Mouse (Mus musculus) heart, embryonic 11.5 days (tissue): ENCODE results near the gene Gm17190. TPM values are rescaled to one million over a fixed set of nuclear protein-coding genes. Genes with fewer than 3 reads are reported as not detected.
"Not testable (repeated sequence)": the region's sequence is repeated elsewhere in the genome, so short reads cannot be mapped to it uniquely, and the experiment has no call there.

Experiments
- ATAC-seq: fragments of 200-750 bp; cut with Nextera tagmentation; replicated peaks from 2 replicates; pipeline ENCODE4 v1.8.0; 2017; ENCODE audit warnings: moderate library complexity; ENCODE audit not compliant: insufficient number of reproducible peaks, low FRiP score, low TSS enrichment
- H3K27ac ChIP-seq: fragments of 300-500 bp; sonication (generic); 2 replicates; pipeline ENCODE4 v1.5.1; 2014; ENCODE audit warnings: mild to moderate bottlenecking, low read depth, low read length
- H3K27me3 ChIP-seq: fragments of 300-500 bp; sonication (generic); 2 replicates; pipeline ENCODE4 v1.6.1; 2014; ENCODE audit warnings: mild to moderate bottlenecking, low read length, mixed read lengths; ENCODE audit not compliant: control insufficient read depth, insufficient read depth
- H3K36me3 ChIP-seq: fragments of 300-500 bp; sonication (generic); 2 replicates; pipeline ENCODE4 v1.6.1; 2014; ENCODE audit warnings: mild to moderate bottlenecking, low read length, moderate library complexity, mixed read lengths; ENCODE audit not compliant: control insufficient read depth, insufficient read depth
- H3K4me1 ChIP-seq: fragments of 300-500 bp; sonication (generic); 2 replicates; pipeline ENCODE4 v1.6.1; 2014; ENCODE audit warnings: low read length; ENCODE audit not compliant: control insufficient read depth, insufficient read depth
- H3K4me2 ChIP-seq: fragments of 300-500 bp; sonication (generic); 2 replicates; pipeline ENCODE4 v1.6.1; 2014; ENCODE audit warnings: mild to moderate bottlenecking, moderate library complexity
- H3K4me3 ChIP-seq: fragments of 300-500 bp; sonication (generic); 2 replicates; pipeline ENCODE4 v1.5.1; 2014; ENCODE audit warnings: low read depth, low read length
- H3K9ac ChIP-seq: fragments of 300-500 bp; sonication (generic); 2 replicates; pipeline ENCODE4 v1.6.1; 2014; ENCODE audit warnings: mild to moderate bottlenecking, low read depth, low read length, moderate library complexity
- H3K9me3 ChIP-seq: fragments of 300-500 bp; sonication (generic); replicated peaks from 2 replicates; pipeline ENCODE4 v1.6.1; 2016; ENCODE audit warnings: low read length; ENCODE audit not compliant: control insufficient read depth
- WGBS: fragments of 180-500 bp; shearing (Covaris S2); extraction: QIAGEN DNeasy Blood & Tissue Kit; methylation state at CpG from one replicate; pipeline ENCODE4 v1.1.7; 2014; ENCODE audit not compliant: insufficient replicate concordance; 5-methylcytosine and 5-hydroxymethylcytosine counted together
- polyA plus RNA-seq: library from polyadenylated mRNA; unstranded; fragments of >200 nt; fragmentation: Nextera tagmentation; extraction: Ambion mirVana; gene quantifications from 2 replicates; pipeline ENCODE4 v1.2.1, GENCODE M21; 2014

The Gm17190 gene
- polyA plus RNA-seq = not detected in 2 replicates

DNA sequence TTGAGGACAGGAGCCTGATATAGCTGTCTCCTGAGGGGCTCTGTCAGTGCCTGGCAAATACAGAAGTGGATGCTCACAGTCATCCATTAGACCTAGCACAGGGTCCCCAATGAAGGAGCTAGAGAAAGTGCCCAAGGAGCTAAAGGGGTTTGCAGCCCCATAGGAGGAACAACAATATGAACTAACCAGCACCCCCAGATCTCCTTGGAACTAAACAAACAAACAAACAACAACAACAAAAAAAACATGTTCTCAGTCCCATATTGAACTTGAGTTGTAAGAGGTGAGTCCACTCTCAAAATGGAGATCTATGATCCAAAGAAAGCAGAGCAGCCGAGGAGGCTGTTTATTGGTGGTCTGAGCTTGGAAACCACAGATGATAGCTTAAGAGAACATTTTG, at the start of gene Gm17190:
TSS of gene Gm17190 (plus strand) at position 301 of the 400 bp plus-strand sequence.
- H3K4me3 ChIP-seq, H3K4me1 ChIP-seq, H3K36me3 ChIP-seq, H3K27me3 ChIP-seq, H3K9ac ChIP-seq, ATAC-seq, H3K9me3 ChIP-seq, H3K27ac ChIP-seq, H3K4me2 ChIP-seq: not testable (repeated sequence)
- 69% methylated on average over 1 of the region's 1 CpGs for WGBS

DNA sequence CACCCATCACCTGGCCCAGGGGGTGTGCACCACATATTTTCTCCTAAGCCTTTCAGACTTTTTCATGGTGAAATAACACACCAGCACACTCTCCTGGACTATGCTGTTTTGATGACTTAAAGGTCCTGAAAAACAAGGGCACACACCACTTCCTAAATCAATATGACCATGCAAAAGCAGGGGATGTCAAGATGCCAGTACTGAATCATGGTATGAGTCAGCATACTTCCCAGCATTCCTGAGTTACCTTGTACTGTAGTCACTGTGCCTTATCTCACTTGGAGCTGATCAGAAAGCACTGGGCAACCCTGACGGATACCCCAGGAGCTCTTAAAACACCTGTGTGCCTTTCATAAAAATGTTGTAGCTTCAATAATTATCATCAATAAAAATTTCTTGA, 42.3 kb upstream of the Gm17190 start:
- no peaks in the 10 kb centered on the region for H3K9me3 ChIP-seq
- H3K27ac ChIP-seq = no peak overlapping the region
- no peaks in the 10 kb centered on the region for H3K27me3 ChIP-seq
- no peak overlapping the region for H3K4me3 ChIP-seq
- 62% methylated on average over 1 of the region's 1 CpGs for whole genome bisulfite sequencing
- H3K4me2 ChIP-seq = no peak overlapping the region
- no peak for ATAC-seq
- H3K36me3 ChIP-seq = no peaks in the 10 kb centered on the region
- H3K9ac ChIP-seq = no peak overlapping the region
- H3K4me1 ChIP-seq = no peaks in the 10 kb centered on the region

DNA sequence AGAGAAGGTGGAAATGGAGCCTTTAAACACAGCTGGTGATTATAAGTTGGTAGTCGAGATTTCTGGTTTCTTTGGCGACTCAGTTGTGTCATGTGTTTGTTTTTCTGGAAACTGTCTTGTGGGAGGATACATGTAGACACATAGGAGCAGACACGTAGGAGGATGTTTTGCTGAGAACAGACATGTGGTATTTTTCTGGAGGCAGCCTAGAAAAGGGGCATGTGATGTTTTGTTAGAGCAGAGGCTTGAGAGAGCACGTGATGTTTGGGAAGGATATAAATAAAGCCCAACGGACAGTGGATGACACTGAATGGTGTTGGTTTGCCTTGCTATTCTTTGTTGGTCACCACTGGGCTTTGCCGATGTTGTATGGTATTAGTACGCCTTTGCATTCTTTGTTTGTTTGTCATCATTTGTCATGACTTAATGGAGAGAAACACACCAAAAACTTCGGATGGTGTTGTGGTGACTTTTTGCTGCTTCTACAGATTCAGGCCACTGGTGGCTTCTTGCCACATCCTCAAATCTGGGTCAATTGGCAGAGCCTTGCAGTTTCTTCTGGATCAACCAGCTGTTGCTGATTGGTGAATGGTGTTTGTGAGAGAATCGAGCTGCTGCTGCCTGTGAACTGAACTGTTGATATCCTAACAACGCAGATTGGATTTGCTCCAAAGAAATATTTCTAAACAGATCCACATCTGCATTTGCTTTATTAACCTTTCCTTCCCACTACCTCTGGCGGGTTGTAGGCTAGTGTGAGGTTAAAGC, 41.4 kb upstream of the Gm17190 start:
- ATAC-seq = no peak
- Histone ChIP-seq H3K27ac (no peak overlapping the region), H3K9ac (no peak overlapping the region), H3K9me3 (no peaks in the 10 kb centered on the region), H3K36me3 (no peaks in the 10 kb centered on the region), H3K4me3 (no peak overlapping the region), H3K4me2 (no peak overlapping the region), H3K27me3 (no peaks in the 10 kb centered on the region), H3K4me1 (no peaks in the 10 kb centered on the region)
- 73% methylated on average over 11 of the region's 11 CpGs for WGBS

DNA sequence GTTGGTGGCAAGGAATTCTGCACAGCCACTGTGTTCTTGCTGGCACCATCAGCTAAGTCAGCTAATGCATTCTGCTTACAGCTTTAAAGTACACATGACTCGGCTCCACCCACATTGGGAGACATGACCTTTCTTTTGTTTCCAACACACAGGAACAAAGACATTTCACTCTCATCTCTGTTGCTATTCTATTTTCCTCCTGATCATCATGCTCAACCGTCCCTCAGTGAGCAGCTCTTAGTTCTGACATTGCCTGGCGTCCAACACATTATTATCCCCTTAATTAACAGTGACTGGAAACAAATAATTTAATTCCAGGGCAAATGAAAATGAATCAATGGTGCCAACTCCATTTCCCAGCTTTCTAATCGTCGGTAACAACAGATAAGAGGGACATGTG, 36.5 kb upstream of the Gm17190 start:
- H3K4me3 ChIP-seq = no peak overlapping the region
- WGBS = 61% methylated on average over 5 of the region's 5 CpGs
- H3K9me3 ChIP-seq = no peaks in the 10 kb centered on the region
- H3K27me3 ChIP-seq = no peaks in the 10 kb centered on the region
- no peak overlapping the region for H3K4me2 ChIP-seq
- no peaks in the 10 kb centered on the region for H3K36me3 ChIP-seq
- no peak overlapping the region for H3K9ac ChIP-seq
- no peak overlapping the region for H3K27ac ChIP-seq
- no peaks in the 10 kb centered on the region for H3K4me1 ChIP-seq
- no peak for ATAC-seq

DNA sequence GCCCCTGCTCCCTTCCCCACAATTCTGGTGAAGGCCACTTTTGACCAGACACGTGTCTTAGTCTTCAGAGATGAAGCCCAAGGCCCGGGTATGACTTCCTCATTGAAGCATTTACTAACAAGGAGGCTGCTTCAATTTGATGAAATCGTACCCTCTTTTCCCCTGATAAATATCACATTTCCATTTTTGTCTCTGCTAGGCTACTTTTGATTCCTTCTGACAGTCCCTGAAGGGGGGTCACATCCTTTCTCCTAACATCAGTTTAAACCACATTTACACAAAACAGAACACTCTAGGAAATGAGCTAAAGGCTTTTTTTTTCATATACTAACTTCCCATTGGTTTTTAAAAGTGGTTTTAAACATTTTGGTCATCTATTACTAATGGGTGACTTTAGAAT, 29.1 kb upstream of the Gm17190 start:
- no peak overlapping the region for H3K27ac ChIP-seq
- H3K9ac ChIP-seq = no peak overlapping the region
- no peaks in the 10 kb centered on the region for H3K4me1 ChIP-seq
- ATAC-seq = no peak
- H3K4me2 ChIP-seq = no peak overlapping the region
- no peaks in the 10 kb centered on the region for H3K27me3 ChIP-seq
- H3K4me3 ChIP-seq = no peak overlapping the region
- no peaks in the 10 kb centered on the region for H3K9me3 ChIP-seq
- H3K36me3 ChIP-seq = no peaks in the 10 kb centered on the region
- WGBS = 75% methylated on average over 3 of the region's 3 CpGs

GRCm38 (mm10) chr13:96073555-96073954, 8.3 kb upstream of the Gm17190 start:
- no peak overlapping the region for H3K4me2 ChIP-seq
- H3K27ac ChIP-seq = no peak overlapping the region
- H3K36me3 ChIP-seq = no peaks in the 10 kb centered on the region
- no peak; the same call in 1 of the 2 replicates for ATAC-seq
- no peaks in the 10 kb centered on the region for H3K4me1 ChIP-seq
- H3K9ac ChIP-seq = no peak overlapping the region
- no peak overlapping the region for H3K4me3 ChIP-seq
- H3K27me3 ChIP-seq = no peaks in the 10 kb centered on the region
- 69% methylated on average over 8 of the region's 8 CpGs for WGBS
- no peaks in the 10 kb centered on the region for H3K9me3 ChIP-seq

DNA sequence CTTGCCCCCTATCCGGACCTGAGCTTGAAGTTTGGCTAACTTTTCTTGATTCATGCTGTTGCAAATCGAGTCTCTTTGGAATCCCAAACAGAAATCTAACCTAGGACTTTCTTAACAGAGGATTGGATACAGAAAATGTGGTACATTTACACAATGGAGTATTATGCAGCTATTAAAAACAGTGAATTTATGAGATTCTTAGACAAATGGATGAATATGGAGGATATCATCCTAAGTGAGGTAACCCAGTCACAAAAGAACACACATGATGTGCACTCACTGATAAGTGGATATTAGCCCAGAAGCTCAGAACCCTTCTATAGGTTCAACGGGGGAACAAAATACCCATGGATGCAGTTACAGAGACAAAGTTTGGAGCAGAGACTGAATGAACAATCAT, 578 bp upstream of the Gm17190 start, which contains the start of gene Gm20075:
TSS of gene Gm20075 (minus strand) at position 101 of the 400 bp plus-strand sequence.
- H3K4me1 ChIP-seq, H3K27ac ChIP-seq, H3K4me3 ChIP-seq, H3K36me3 ChIP-seq, H3K9ac ChIP-seq, H3K9me3 ChIP-seq, H3K27me3 ChIP-seq, H3K4me2 ChIP-seq, ATAC-seq: not testable (repeated sequence)
- 79% methylated on average over 3 of the region's 3 CpGs for WGBS

GRCm38 (mm10) chr13:96085581-96086302, 3.9 kb downstream of the Gm17190 start:
- H3K4me1 ChIP-seq = no peaks in the 10 kb centered on the region
- WGBS = 80% methylated on average over 7 of the region's 7 CpGs
- no peak overlapping the region for H3K27ac ChIP-seq
- no peaks in the 10 kb centered on the region for H3K36me3 ChIP-seq
- H3K9me3 ChIP-seq = no peaks in the 10 kb centered on the region
- H3K27me3 ChIP-seq = no peaks in the 10 kb centered on the region
- ATAC-seq = no peak
- no peak overlapping the region for H3K4me2 ChIP-seq
- H3K9ac ChIP-seq = no peak overlapping the region
- H3K4me3 ChIP-seq = no peak overlapping the region
